Mouse (Mus musculus) heart, adult 18-20 months (tissue): Measurements from ENCODE around the gene Hcst. TPM values are rescaled to one million over a fixed set of nuclear protein-coding genes. Genes with fewer than 3 reads are reported as not detected.

Source experiments
- DNase-seq, 2 experiments: peaks; one replicate each; pipeline ENCODE4 v3.0.0; 2021 to 2022; ENCODE audit warnings: mixed read lengths in 1 of 2
- long read RNA-seq, 2 experiments: library from polyadenylated mRNA; stranded (forward); transcript quantifications; one replicate each; pipeline ENCODE4 v2.0.0; 2021
- total RNA-seq, 2 experiments: library from RNA; stranded (reverse); gene quantifications; 2 replicates each; pipeline ENCODE4 v1.2.3; 2021

Gene Hcst
- 1 to 10 TPM in 1 of 2 experiments, under 1 TPM in 1; 0.69 to 3.3 TPM for total RNA-seq
- long read RNA-seq, experiment 1: 0 reads
- long read RNA-seq, experiment 2, partial matches to known transcripts: 0 of 4 reads
- long read RNA-seq, experiment 2, other reads (novel, unspliced or antisense): 2 of 4 reads

DNA sequence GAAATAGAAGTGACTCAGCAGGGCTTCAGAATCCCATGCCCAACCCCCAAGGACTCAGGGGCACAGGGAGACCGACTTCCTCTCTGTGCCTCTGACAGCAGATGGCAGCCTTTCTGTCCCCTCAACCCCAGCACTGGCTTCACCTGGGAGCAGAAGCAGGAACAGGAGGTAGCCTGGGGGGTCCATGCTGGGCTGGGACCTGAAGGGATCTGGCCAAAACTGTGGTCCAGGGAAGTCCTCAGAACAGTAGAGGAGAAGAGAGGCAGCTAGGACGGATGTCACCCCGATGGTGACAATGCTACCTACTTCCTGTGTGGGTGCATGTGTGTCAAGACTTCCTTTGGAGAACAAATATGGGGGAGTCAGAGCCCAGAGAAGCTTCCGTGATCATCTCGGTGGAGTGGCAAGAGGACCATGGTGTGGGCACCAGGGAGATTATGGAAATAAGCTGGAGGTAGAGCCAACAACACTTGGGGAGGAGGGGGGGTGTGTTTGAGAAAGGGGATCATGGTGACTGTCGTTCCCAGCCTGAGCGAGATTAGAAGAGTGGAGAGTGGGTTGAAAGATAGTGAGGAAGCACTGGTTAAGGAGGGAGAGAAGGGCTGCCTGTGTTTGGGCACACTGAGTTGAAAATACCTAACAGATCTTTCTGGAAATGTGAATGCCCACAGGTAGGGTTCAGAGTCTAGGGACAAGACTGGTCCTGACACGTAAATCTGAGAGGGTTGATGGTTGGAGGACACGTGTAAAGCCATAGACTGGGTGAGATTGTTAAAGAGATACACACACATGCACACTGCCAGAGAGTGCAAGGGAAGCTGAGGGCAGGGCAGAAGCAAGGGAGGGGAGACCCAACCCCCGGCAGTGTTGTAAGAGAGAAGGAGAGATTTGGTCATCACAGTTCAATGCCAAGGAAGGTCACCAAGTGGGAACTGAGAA lies at the start of gene Hcst:
TSS of gene Hcst (minus strand) at position 294 of the 939 bp plus-strand sequence.
- DNase-seq: peak; percentile 39 to 54

DNA sequence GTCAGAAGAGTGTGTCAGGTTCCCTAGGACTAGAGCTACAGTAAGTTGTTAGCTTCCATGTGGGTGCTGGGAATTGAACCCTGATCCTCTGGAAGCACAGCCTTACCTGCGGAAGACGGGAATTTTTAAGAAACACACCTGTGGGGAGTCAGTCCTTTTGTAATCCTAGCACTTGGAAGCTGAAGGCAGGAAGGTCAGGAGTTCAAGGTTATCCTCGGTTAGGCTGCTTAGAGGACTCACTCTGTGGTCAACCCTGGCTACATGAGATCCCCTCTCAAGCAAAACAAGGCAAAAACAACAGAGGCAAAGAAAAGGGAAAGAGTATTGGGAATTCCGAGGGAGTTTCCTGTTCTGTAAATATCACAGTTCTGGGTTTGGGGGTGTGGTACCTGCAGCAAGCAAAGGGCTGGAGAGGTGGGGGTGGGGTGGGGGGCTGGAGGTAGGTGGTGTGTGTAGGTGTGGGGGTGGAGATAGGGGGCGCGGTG lies 45.2 kb upstream of the Hcst start:
- no peak for DNase-seq

DNA sequence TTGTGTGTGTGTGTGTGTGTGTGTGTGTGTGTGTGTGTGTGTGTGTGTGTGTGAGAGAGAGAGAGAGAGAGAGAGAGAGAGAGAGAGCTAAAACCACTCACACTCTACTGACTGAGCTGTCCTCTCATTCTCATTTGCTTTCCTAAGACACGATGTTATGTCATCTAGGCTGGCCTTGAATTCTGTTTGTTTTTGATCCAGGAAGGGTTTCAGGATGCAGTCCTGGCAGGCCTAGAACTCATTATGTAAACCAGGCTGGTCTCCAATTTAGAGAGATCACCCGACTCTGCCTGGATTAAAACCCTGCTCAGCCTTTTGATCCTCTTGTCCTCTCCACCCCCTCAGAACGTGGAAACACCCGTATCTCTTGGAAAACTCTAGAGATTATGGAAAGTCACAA lies 44.3 kb upstream of the Hcst start:
- no peak for DNase-seq

DNA sequence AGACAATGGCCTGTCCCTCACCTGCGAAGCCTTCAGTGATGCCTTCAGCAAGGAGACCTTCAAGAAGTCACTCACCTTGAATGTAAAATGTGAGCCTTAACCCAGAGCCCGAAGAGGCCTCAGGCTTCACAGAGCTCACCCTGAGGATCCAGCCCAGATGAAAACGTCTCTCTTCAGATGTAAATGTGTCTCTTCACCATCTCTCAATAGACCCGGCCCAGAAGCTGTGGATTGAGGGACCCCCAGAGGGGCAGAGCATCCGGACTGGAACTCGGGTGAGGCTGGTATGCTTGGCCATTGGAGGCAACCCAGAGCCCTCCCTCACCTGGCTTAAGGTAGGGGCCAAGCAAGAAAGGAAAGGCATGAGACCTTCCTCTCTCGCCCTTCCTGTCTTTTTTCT lies 43.9 kb upstream of the Hcst start:
- DNase-seq: no peak

DNA sequence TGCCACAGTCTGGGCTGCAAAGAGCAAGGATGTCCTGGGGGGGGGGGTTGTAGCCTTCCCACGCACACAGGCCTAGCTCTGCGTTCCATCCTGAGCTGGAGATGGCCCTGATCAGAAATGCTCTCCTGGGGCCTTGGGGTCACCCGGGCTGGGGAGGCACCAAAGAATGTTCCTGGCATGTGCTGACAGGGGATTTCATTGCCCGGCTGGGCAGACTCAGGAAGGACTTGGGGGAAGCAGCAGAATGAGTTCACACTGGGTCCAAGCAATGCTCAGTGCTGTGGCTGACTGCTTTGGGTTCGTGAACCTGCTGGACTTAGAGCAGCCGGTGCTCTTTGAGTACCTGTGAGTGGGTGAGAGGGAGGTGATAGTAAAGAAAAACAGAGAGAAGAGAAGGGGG lies 39.8 kb upstream of the Hcst start:
- DNase-seq: no peak

DNA sequence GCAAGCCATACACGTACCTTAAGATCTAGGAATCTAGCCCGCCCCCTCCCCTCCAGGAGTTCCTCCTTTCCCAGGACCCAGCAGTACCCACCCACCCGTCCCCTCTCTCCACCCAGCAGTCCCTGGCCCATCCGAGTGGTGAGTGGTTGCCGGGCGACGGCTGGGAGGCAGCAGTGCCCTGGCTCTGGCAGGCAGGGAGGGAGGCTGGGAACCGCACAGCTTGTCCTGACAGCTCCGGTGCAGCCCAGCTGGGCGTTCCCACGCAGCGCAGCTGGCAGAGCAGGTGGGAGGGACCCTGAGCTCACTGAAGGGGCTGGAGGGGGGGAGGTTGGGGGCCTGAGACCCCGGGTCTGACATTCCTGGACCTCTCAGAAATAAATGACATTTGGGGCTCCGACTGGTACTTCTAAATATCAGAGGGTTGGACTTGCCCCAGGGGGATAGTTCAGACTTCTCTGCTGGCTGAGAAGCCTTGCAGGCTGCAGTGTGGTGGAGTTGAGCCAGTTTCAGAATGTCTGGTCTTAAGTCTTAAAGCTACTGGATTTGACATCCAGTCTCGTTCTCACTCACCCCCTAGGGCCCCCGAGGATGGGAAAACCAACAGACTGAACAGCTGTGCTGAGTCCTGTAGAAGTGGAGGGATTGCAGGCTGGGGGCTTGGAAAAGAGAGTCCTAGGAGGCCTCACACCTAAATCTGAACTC lies 38.1 kb upstream of the Hcst start, which contains the start of the genes Kirrel2 and Nphs1:
TSS of gene Kirrel2 (minus strand) at position 62 of the 702 bp plus-strand sequence.
TSS of gene Nphs1 (plus strand) at position 687 of the 702 bp plus-strand sequence.
- no peak for DNase-seq

DNA sequence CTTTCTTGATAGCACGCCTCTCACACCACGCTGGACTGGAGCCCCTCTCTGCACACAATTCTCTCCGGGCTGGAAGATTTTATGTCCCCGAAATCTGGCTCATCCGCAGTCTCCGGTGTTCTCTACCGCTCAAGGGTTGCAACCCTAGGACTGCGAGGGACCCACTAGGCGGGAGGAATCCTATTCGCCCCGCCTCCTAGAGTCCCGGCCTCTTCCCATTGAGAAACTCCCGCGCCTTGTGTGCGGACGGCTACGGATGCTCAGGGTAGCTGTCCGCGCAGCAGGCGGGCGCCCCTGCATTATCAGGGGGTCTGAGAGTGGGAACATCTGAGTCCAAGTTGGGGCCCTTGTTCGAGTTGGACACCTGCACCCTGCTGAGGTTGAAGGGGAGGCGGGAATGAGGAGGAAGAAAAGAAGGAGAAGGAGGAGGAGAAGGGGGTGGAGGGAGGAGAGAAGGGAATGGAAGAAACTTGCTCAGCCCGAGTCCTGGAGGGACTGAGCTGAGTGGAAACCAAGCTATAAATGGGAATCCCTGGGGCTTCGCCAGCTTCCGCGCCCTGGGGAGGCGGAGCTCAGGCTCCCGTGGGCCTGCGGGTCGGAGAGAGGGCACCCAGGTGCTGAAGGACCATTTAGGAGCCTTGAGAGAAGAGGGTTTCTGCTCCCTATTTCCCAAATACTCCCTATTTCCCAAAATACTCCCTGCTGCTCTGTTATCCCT lies 37.4 kb upstream of the Hcst start:
- no peak for DNase-seq

DNA sequence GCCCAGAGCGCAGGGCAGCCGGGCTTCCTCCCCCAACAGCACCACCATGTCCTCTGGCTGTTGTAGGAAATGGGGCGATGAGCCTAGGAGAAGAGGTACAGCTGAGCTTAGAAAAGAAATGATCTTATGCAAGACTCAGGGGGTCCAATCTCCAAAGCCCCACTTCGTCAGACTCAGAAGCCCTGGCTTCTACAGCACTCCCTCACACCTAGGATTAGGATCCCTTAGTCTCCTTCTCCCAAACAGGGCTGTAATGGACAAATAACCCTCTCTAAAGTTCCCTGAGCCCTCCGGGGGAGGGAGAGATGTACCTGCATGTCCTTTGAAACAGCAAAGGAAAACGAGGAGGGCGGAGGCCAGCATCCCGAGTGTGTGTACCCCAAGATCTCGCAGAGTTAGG lies 36.8 kb upstream of the Hcst start:
- no peak for DNase-seq

DNA sequence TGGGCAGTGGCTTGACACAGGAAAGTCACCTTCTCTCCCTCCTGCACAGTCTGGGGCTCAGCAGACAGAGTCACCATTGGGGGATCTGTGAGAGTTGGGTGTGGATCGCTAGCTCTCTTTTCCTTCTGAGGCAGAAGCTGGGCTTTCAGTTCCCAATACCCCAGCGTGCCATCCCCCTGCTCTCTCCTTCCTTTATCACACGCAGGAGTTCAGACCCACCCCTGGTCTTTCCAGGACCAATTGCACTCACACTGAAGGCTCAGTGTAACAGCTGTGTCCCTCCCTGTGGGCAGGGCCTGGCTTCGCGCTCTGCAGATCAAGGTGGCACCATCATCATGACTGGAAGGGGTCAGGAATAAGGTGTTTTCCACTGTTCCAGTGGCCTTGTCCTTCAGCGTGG lies 34.6 kb upstream of the Hcst start:
- no peak for DNase-seq

DNA sequence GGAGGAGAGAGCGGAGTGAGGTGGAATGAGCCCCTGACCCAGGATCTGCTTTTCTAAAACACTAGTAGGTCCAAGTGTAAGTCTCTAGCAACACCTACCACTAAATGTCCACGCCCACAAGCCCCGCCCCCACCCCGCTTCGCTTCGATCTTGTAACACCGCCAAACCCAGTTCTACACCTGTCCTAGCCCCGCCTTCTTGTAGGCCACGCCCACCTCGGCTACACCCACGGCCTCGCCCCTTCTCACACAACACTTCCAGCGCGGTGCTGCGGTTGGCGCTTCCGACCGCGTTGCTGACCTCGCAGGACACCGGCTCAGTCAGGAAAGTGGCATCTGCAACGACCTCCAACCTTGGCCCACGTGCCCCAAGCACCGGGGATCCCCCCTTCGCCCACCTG lies 34.1 kb upstream of the Hcst start:
- no peak for DNase-seq

DNA sequence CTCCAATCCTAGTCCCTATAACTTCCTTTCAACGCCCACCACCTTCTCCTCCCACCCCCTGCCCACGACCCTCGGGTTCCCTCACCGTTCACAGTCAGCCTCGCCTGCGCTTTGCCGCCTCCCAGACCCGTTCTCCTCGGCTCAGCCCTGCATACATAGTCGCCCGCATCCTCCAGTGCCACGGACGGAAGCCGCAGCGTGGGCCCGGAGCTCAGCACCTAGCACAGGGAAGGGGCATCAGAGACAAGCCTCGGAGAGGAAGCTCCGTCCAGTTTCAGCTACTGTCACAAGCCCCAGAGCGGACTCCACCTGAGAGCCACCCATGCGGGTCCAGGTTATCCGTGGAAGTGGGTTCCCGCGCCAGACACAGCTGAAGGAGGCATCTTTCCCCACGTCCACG lies 33.7 kb upstream of the Hcst start:
- DNase-seq: no peak

DNA sequence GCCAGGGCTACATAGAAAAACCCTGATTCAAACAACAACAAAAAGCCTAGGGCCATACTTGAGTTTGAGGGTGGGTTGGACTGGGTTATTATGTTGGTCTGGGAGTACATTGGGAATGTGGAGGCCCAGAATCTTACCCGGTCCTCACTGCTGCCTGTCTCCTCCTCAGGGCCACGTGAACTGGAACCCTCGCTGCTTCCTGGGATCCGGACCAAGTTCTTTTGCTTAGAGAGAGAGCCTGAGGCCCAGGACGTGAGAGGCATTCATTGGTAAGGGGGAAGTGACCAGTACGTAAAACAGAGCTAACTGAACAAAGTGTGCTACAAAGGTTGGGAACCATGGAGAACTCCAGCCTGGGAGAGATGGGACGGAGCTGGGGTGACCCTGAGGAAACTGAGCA lies 30.6 kb upstream of the Hcst start:
- DNase-seq: no peak

DNA sequence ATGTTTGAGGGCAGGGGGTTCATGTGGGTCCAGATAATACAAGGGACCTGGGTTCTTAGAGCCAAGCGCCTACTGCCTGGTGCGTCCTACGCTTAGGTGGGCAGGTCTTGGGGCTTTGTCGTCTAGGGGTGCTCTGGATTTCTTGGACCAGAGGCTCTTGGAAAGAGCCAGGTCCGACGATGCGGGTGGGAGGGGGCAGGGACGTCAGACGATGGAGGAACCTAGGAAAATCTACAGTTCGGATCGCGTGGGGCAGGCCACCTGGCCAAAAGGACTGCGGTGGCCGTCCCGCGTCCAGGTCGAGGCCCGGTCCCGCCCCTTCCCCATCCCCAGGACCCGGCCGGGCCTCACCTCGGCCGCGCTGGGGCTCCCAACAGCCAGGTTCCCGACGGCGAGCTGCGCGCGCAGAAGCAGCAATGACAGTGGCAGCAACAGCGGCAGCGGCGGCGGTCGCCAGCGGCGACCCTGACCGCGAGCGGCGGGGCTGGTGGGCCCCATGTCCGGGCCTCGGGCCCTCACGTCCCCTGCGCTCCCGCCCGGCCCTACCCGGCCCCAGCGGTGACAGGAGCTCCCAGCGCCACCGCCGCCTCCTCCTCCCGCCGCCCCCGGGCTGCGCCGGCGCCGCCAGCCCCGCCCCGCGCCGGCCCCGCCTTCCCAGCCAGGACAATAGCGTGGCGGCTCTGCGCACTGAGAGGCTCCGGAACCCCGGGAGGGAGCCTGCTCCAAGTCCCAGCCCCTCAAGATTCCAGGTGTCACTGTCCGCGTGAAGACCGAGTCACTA lies 25.5 kb upstream of the Hcst start, which contains the start of gene Aplp1:
TSS of gene Aplp1 (minus strand) at position 565 of the 781 bp plus-strand sequence.
- peak; percentile 47 to 49 for DNase-seq

DNA sequence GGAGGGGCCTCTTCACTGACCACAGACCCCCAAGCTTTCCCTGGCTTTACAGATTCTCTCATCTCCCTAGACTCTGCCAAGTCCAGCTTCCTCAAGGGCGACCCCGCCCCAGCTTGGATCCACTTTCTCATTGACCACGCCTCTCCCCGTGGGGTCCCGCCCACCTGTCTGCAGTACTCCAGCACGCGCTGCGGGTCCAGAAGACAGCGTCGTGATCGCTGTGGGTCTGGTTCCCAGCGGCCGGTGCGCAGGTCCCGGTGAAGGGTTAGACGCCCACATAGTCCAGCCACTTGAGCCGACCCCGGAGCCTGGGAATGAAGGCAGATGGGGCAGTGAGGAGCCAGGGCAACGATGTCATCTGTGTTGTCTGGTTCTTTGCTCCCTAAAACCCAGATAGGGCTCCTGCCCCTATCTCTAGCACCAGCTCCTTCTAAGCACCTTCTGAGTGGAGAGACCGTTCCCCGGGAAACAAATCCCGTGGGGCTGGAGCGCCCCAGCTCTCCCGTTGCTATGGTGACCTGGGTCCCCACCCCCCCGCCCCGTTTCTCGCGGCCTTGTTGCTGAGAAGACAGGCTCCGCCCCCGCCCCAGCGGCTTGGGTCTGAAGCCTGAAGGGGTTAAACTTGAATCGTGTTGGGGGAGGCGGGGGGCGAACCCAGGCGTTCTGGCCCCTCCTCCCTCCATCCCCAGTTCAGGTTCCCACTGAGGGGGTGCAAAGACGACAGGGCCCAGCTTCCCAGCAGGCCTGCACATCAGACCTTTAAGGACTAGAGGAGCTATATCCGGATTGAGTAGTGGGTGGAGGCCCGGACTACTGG lies 24.7 kb upstream of the Hcst start:
- DNase-seq: no peak

DNA sequence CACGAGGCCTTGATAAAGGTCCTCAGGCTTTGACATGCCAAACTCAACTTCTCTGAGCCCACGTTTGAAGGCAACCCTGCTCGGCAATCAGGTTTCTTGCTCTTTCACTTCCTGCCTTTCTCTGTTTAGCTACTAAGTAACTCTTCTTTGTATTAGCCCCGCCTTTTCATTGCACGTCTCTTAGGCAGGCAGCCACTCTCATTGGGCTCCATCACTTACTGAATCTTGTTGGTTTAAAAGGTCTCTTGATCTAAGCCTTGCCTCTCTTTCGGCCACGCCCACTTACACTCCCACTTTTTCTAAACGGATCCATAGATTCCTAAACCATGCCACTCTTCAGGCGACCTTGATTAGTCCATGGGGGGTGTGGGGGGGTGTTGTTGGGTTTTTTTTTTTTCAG lies 24.0 kb upstream of the Hcst start:
- no peak for DNase-seq

DNA sequence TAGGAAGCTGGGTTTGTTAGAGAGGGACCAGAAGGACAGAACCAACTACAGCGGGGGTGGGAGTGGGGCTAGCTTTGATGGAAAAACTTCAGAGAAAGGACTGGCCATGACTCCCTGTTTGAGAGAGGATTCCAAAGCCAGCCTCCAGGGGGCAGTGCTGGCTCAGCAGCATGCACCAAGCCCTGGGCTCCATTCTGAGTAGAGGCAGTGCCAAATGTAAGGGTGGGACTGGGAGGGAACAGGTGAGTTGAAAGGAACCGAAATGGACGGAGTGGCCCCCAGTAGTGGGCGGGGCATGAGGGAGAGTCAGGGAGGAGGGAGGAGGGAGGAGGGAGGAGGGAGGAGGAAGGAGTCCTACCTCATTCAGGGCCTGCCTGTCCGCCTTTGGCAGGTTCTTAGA lies 21.0 kb upstream of the Hcst start:
- DNase-seq: peak in 1 of 2 experiments; percentile 38

DNA sequence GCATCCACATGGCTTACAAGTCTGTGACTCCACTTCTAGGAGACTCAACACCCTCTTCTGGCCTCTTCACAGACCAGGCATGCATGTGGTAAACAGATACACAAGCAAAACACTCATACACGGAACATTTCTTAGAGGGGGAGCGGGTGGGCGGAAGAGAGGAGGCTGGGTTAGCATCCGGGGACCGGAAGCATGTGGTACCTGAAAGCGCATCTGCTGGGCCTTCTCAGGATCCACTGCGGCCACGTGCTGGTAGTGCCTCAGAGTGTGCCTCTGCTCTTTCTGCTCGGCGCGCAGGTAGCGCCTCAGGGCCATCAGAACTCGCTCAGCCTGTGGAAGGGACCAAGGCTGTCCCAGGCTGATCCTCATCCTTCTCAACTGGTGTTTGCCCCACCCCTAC lies 20.1 kb upstream of the Hcst start:
- no peak for DNase-seq

DNA sequence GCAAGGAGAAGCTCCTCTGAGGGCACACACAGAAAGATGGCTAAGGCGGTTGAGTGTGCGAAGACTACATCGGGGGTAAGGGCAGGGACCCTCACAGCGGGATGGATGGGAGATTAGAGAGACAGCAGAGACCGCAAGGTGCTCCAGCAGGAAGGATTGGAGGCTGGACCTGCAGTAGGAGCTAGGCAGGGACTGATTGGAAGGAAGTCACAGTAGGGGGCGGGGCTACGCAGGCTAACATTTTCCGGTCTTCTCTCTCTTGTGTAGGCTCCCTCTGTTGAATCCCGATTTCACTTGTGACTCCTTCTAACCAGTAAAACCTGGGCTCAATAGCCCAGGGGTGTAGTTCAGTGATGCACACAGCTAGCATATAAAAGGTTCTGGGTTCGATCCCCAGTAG lies 17.2 kb upstream of the Hcst start:
- DNase-seq: no peak

DNA sequence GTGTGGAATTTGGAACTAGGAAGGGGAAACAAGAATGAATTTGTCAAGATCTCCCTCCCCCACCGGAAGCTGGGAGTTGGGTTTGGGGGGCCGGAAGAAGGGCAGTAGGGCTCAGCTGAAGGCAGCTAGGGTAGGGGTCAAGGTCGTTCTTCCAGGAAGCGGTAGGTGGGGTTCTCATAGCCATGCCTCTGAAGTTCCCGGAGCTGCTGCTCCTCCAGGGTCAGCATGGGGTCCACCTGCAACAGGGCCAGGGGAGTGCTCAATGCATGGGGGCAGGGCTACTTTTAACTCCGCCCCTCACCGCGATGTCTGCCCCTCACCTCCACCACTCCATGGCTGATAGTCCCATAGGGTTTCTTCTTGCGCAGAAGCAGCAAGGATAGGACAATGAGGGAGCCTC lies 15.5 kb upstream of the Hcst start:
- DNase-seq: no peak

DNA sequence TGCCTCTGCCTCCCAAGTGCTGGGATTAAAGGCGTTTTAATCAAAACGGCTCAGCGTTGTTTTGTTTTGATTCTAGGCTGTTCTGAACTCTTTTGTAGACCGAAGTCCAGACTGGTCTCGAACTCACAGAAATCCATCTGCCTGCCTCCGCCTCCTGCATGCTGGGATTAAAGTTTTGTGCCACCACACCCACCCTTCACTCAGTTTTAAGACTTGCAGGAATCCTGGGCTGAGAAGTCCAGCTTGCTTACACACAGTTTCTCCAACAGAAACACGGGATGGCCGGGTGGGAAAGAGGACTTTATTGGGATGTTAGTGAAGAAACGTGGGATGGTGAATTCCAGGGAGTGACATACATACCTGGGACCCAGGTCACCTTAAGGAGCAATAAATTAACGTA lies 15.0 kb upstream of the Hcst start:
- no peak for DNase-seq
